Mouse (Mus musculus) kidney, postnatal 4 days (tissue): ENCODE measurements around the gene C1qtnf1.

ENCODE experiments used
- DNase-seq, 2 experiments: peaks; one replicate each; pipeline ENCODE4 v3.0.0; 2021; ENCODE audit warnings: mixed read lengths in 2 of 2

Gene C1qtnf1

DNA sequence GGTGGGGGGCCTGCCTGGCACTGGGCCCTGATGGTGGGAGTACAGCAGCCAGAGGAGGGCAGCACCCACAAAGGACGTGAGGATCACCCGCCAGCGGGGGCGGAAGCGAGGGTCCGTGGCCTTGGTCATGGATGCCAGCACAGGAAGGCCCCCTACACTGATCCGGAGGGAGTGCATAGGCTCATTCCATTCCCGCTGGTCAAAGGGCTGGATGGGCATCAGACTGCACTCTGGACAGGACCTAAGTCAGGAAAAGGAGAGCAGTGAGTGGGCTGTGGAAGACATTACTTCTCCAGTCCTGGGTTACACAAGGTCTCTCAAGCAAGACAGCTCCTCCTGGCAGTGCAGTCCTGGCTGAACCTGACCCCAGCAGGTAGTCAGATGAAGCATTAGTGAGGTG, 16.7 kb upstream of the C1qtnf1 start:
- peak; percentile 70 to 84 for DNase-seq

- DNase-seq = peak in 1 of 2 experiments; percentile 14
These were observed 15.4 kb upstream of the C1qtnf1 start for GRCm38 (mm10) chr11:118412601-118413000.

DNA sequence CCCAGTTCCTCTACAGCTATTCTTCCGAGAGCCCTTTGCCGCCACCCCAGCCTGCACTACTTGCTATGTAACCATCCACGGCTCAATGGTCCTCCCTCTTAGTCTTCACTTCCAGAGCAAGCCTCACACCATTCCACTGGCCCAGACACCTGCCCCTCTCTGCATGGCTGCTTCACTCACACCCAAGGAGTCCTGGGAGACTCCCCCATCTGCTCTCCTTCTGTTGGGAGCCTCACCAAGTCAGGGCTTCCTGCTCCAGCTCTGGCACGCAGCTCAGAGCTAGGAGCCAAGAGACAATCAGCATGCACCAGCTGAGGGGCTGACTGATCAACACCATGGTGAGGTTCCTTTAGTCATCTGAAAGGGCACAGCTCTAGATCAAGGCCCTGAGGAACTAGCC, 14.9 kb upstream of the C1qtnf1 start:
- DNase-seq = peak in 1 of 2 experiments; percentile 39

GRCm38 (mm10) chr11:118414270-118414669, 13.7 kb upstream of the C1qtnf1 start:
- peak in 1 of 2 experiments; percentile 38 for DNase-seq

- DNase-seq = peak in 1 of 2 experiments; percentile 37
These were observed 12.4 kb upstream of the C1qtnf1 start for GRCm38 (mm10) chr11:118415630-118416029.

DNA sequence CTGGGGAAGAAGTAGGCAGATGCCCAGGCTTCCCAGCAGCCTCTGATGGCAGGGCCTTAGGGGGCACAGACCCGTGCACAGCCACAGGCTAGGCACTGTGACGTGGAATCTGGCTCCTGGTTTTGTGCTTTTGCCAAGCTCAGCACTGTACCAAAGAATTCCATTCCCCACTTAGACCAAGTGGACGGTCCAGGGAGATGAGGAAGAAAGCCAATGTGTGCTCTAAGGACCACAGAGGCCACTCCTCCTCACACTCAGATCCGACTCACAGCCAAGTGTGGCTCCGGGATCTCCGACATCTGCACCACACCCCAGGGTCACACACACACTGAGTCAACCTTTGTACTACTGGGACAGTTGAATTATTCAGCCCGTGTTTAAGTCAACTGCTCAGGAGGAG, 12.0 kb upstream of the C1qtnf1 start:
- peak in 1 of 2 experiments; percentile 13 for DNase-seq

DNA sequence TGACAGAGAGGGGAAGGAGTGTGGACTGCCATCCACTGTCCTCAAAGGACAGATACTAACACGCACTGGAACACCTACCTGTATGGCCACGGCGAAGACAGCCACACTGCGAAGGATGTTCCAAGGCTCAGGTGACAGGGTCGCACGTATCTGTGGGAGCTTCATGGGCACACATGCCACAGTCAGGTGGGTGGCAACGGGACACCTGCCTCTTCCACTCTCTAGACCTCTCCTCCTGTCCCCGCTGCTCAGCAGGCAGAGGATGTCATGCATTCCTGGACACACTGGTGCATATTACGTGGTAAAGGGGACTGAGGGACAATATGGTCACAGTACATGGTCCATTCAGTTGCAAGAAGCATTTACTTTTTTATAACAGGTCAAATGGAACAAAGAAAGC, 10.5 kb upstream of the C1qtnf1 start:
- no peak for DNase-seq

DNA sequence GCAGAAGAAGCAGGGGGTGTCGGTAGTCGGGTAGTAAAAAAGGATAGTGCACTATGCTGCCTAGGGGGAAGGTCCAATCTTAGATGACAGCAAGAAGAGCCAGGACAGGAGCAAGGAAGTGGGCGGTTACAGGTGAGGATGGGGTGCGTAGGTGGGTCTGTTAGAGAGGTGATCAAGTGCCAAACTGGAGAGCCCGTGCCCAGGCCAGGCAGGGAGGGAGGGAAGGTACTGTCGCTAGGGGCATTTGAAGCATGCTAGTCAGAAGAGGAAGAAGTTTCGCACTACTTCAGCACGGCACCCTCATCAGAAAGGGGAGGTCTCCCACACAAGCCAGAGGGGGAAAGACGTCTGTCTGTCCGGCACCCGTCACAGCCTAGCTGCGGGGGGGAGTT, 9.6 kb upstream of the C1qtnf1 start:
- no peak for DNase-seq

GRCm38 (mm10) chr11:118418834-118419504, 9.0 kb upstream of the C1qtnf1 start, which contains the start of gene Cant1:
Gene Cant1 (minus strand): TSS chr11:118419086.
- DNase-seq = peak; percentile 97 to 99

- DNase-seq = no peak
These were observed 7.7 kb upstream of the C1qtnf1 start for GRCm38 (mm10) chr11:118420261-118420660.

DNA sequence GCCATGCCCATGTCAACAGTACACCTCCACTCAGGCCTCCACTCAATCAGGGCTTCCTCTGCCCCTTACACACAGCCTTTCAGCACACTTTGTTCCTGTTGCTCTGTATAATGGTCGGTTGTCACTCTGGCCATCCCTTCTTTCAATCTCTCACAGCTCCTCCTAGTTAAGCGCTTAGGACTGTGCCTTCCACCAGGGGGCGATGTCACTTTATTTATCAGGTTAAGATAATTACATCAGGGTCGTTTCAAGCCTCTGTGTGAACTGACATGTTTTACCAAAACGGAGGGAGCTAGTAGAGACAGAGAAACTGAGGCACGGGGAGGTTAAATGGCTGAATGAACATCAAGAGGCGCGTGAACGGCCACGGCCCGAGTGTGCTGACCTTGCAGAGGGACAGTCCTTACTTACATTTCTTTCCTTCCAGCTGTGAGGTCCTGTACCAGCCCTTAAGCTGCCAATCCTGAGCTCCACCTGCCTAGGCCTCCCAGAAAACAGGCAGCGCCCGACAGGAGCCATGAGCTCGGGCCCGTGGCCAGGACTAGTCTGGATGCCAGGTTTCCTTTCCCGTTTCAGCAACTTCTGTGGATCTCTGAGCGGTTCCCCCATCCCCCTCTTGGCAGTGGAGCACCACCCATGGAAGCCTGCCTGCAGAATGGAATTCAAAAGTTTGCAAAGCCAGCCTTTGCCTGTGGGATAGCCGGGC, 4.6 kb upstream of the C1qtnf1 start:
- DNase-seq = peak; percentile 90

DNA sequence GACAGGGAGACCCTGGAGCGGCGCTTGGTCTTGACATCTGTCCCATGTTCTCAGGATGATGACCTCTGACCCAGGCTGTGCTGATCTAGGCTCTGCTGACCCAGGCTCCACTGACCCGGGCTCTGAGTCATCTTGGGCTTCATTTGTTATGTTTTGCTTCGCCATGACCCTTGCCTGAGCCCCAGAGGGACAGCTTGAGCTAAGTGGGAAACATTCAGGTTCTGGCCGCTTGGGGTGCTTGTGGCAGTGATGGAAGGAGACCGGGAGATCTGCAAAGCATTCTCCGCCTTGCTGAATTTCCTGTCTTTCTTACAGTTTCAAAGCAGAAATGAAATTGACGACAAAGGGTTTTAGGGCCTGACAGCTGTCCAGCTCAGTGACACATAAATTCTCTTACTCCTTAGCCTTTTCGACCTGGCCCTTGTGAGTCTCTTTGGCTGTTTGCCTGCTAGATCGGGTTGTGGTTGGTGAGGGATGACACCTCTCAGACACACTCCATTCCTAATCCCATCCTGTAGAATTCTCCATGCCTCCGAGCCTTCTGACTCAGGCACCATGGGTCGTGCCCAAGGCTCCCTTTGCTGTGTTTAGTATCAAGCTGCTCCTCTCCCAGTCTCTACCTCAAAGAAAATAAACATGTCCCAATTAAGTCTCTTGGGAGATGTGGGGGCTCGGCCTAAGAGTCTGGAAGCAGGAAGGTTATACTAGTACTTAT, 3.2 kb upstream of the C1qtnf1 start:
- peak in 1 of 2 experiments; percentile 62 for DNase-seq

- DNase-seq = no peak
These were observed 1.2 kb upstream of the C1qtnf1 start for GRCm38 (mm10) chr11:118426765-118427164.

- no peak for DNase-seq
These were observed 680 bp upstream of the C1qtnf1 start for GRCm38 (mm10) chr11:118427266-118427779.

DNA sequence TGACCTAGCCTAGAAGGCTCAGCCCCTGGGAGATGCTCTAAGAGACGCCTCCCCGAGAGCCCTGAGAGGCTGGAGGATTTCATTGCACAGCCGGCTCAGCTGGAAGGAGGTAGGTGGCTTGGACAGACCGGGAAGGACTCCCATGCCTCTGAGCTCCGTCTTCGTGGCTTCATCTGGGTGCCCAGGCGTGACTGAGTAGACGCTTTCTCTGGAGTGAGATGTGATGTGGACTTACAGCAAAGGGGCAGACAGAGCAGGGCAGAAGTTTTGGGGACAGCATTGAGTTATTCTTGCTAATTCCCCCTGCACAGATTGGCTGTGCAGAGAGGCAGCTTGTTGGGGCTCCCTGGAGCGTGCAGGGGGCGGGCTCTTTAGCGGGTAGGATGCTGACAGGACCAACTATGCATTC, 461 bp downstream of the C1qtnf1 start:
- peak; percentile 54 to 67 for DNase-seq

- peak in 1 of 2 experiments; percentile 53 for DNase-seq
These were observed 1.1 kb downstream of the C1qtnf1 start for GRCm38 (mm10) chr11:118428944-118429709.

DNA sequence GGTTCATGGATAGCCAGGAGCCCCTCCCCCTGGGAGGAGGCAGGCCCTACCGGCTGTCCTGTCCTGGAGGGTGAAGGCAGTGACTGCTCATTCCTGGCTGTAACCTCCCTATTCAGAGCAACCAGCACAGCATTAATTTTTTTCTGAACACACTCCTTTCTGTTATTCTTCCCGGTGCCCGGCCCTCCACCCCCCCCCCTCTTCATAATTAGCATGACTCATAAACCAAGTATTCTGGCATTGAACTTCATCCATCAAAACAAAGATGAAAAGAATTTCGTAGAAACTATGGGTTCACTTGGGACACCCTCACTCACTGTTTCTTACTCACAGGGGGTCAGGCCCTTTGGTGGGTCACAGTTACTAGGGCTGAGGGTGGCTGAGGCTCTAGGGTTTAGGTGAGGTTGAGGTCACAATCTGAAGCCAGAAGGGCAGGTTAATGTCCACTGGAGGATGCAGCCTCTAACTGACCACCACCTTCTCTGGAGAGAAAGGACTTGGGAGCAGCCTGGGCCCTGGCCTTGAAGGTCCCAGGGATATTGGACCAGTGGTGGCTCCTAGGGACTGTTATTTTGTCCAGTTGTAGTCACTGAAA, 2.4 kb downstream of the C1qtnf1 start:
- no peak for DNase-seq

DNA sequence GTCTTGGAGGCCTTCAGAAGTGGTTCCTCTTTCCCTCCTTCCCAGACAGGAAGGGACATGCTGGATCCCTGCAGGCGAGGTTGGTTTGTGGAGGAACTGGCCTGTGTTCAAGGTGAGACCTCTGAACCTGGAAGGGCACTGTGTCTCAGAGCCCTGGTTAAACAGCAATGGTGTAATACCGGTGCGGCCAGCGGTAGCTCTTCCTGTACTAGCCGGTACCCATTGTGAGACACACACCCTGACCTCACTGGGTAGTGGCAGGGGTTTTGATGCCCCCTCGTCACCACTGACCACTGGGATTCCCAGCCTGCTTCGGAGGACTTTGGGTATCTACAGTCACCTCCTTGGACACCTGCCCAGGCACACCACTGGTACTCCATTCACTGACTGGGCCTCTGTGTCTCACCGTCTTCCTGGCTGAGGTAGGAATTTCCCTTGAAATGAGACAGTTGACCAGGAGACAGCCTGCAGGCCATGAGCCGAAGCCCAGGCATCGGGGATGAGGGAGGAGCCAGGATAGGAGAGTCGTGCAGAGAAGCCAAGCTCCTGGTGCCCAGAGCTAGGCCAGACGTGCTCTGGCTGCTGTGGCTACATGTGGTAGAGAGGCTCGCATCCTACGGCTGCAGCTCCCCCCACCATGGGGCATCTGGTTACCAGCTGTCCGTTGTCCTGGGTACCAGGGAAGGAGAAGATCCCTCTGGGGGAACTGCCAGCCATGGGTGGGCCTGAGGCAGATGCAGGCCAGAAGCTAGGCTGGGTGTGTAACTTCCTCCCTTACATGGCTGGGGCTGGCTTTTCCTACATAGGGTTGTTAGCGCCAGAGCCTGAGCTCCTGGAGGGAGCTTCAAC, 3.3 kb downstream of the C1qtnf1 start:
- DNase-seq = no peak

GRCm38 (mm10) chr11:118433398-118433868, 5.4 kb downstream of the C1qtnf1 start:
- peak in 1 of 2 experiments; percentile 56 for DNase-seq

DNA sequence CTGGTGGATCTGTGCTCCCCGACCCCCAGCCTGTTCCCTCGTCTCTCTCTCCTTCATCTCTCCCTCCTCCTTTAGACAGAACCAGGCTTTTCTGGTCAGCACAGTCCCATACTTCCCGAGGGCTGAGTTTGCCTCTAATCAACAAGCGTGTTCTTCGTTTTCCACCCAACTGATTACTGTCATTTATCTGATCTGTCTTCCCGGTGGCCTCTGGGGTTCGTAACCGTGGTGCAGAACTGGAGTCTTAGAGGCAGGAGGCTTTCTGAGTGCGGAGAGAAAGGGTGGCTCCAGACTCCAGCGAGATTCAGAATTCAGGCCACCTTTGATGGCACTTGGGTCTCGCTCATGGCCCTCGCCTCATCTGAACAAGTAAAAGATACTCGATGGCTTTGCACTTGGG, 6.1 kb downstream of the C1qtnf1 start:
- DNase-seq = no peak

- peak in 1 of 2 experiments; percentile 48 for DNase-seq
These were observed 8.5 kb downstream of the C1qtnf1 start for GRCm38 (mm10) chr11:118436471-118436935.
